Mouse (Mus musculus) olfactory bulb, adult 2 months (tissue): ENCODE measurements around the gene Zbtb39.
"Not testable (repeated sequence)": the region's sequence is repeated elsewhere in the genome, so short reads cannot be mapped to it uniquely, and the experiment has no call there.

Experiments used
- CTCF ChIP-seq: fragments of 200-500 bp; IDR thresholded peaks from 2 replicates; pipeline ENCODE4 v1.5.1; 2012; ENCODE audit warnings: low read depth, mild to moderate bottlenecking, low read length, moderate library complexity; ENCODE audit not compliant: insufficient read depth
- POLR2A ChIP-seq: fragments of 200-500 bp; IDR thresholded peaks from 2 replicates; pipeline ENCODE4 v1.6.1; 2012; ENCODE audit warnings: mild to moderate bottlenecking, low read depth, low read length, moderate library complexity; ENCODE audit not compliant: insufficient read depth

- TF ChIP-seq CTCF, POLR2A: not testable (repeated sequence)
Observed at GRCm38 (mm10) chr10:127762926-127763325, 23.6 kb downstream of the Zbtb39 start.
